Mouse (Mus musculus): ENCODE data around the gene Hikeshi.

Gene Hikeshi

DNA sequence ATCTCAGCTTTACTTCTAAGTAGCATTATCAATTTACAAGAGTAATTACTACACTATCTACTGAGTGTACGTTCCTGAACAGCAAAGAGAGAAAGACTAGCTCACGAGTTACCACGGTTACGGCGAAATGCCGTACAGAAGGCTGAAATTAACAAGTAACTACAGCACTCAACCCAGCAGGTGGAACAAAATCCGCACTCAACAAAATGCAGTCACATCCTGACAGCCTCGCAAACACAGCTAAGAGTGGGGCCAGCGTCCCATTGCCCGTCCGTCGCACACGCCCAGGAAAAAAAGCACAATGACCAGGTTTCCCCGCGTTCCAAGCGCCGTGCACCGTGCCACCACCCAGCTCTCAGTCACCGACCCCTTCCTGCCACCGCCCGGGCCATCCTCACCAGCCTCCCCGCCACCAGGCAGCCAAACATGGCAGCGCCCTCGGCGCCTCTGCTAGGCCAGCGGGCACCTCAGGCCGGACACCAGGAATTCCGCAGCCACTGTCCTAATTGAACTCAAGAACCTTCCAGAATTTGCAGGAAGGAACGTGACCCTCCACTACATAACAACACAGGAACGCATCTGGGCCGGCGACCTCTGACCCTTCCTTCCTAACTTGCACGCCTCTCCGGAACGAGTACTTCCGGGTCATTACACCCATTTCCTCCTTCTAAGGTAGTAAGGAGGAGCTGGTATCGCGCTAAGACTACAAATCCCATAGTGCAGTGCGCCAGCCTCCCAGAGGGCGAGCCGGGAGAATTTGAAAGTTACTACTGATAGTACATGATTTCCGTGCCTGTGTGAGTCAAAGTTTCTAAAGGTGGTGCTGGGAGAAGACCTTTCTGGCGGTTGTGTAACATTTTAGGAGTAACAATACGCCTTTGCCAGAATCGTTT is at the start of gene Hikeshi:
Gene Hikeshi (minus strand): TSS at position 634 of the 893 bp plus-strand sequence.
- peak; percentile 92 for DNase-seq

DNA sequence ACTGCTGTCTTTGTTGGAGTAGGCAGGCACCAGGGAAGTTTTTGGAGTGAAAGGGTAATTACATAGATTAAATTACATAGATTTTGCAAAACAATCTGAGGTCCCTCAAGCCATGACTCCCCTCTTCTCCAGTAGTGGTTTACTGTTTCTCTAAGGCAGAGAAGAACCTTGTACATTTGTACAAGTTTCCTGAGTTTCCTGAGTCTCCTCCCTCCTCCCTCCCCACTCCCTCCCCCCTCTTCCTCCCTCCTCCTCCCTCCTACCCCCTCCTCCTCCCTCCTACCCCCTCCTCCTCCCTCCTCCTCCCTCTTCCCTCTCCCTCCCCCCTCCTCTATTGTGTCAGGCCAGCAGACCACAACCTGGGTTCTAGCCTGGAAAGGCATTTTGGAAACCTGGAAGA is 43.4 kb upstream of the Hikeshi start:
- DNase-seq, result no peak

DNA sequence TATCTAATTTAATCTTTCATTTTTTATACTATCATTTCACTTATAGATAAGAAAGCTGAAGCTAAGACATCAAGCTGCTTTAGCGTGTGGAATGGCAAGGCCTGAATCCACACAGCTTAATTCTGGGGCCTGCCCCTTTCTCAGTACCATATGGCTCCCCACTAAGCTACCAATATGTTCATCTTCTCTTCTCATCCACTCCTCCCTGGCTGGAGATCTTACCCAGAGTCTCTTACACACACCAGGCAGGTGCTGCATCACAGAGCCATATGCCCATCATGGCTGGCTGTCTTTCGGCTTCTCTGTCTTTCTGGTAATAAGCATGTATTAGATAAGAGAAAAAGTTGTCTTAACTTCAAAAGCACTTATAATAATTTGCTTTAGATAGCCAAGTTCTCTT is 42.4 kb upstream of the Hikeshi start:
- no peak for DNase-seq

DNA sequence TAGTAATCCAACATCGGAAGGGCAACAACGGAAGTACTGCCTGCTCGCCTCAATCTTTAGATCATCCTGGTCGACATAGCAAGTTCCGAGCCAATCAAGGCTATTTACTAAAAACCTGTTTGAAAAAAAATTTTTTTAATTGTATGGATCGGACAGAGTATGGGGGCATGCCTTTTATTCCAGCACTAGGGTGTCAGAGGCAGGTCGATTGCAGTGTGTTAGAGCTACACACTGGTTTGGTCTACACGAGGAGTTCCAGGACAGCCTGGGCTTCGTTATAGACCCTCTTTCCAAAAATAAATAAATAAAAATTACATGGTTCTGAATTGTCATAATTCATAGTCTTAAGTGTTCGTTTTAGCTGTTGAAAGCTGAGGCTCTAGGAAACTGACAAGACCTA is 40.6 kb upstream of the Hikeshi start:
- no peak for DNase-seq

DNA sequence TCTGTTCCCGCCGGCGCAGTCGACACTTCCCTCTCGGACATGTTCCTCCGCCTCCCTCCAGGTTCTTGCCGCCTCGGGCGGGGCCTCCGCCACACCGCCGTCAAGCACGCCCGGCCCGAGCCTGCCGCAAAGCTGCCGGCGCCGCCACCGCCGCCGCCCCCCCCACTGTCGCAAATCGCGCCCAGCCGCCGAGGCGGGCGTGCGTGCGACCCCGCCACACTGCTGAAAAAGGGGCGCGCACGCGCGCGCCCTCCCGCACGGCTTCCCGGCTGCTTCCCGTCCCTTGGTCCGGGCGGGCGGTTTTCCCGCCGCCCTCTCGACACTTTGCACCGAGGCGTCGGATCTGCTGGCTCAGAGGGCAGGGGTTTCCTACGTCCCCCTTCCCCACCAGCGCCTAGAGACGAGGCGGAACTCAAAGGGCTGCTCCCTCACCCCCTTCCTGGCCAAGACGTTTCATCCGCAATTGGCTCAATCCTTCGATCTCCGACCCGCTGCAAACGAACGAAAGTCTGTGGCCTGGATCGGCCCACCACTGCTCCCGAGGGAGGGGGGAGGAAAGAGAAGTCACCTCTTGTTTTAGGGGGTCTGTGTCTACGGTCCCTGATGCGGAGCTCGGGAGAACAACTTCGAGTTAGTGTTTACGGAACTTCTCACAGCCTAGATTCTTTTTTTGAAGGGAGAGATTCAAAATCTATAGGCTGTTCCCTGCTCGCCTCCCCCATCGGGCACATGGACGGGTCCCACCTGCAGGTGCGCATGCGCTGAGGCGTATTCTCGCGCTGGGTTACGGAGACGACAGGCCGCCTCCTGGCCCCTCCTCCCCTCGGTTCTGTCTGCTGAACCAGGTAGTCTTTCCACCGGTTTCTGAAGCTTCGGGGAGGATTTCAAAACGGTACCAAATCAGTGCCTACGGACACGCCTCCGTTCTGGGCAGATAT is 39.8 kb upstream of the Hikeshi start, which contains the start of gene Eed:
Gene Eed (minus strand): TSS at position 499 of the 938 bp plus-strand sequence.
- DNase-seq, result peak; percentile 97

DNA sequence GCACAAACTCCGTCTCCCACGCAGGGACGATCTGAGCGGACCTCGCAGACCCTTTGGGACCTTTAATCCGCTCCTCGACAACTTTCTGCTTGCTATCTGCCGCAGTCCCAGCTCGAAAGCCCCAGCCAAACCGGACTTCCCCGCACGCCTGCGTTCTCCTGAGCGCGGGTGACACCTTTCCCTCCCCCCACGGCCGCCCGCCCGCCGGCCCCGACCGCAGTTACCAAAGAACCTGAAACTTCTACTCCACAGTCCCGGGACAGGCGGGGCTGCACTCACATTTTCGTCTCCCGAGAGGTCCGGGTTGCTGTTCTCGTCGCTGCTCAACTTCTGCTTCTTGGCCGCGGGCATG is 39.1 kb upstream of the Hikeshi start:
- no peak for DNase-seq

DNA sequence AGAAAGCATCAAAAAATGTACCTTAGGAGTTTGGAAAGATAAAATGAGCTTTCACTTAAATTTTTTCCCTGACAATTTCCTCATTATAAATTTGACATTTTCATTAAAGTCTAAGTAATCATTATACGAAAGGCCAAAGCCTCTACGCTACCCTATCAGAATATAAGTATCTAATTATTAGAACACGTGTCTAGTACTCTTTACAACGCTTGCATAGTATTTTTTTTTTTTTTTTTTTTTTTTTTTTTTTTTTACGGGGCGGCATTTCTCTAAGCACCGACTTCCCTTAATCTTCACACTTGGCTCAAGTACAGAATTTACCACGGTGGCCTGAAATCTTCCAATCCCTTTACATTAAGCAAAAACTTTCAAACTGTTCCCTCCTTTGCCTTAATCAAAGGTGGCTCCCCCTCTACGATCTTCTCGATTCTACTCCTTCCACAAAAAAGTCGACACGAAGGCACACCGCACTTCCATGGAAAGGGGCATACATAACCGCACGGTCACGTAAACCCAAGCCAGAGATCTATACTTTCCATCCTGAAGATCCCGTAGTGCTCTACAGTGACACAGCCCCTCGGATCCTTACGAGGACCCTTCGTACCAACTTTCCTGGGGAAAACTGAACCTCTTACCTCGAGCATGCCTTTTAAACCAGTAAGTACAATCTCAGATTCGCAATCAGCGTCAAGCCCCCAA is 38.6 kb upstream of the Hikeshi start:
- no peak for DNase-seq

DNA sequence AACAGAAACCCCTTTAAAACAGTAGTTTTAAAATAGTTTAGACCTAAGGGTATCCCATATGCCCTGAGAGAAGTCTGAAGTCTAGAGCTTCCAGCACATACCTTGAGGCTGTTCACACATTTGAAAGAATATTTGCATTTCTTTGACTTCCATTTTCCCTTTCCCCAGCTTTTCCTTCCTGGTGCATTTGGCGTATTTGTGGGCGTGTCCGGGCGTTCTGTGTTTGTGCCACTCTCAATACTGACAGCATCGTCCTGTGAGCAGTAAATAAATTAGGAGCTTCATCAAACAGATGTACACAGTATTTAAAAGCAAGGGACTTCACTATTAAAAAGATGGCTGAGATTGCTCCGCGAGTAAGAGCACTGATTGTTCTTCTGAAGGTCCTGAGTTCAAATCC is 35.8 kb upstream of the Hikeshi start:
- no peak for DNase-seq

DNA sequence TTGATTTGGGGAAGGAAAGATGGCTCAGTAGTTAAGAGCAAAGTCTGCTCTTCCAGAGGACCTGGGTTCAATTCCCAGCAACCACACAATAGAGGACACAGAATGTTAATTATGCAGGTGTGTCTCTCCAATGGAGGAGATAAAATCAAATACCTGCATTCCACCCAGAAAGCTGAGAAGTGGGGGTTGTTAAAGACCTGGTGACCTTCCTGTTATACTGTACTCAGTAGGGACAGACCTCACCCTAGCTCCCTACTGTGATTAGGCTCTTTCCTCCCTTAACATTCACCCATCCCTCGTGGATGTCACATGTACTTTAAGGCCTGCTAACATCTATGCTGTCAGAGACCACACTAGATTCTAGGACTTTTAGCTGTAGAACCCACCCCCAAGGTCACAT is 34.6 kb upstream of the Hikeshi start:
- no peak for DNase-seq

DNA sequence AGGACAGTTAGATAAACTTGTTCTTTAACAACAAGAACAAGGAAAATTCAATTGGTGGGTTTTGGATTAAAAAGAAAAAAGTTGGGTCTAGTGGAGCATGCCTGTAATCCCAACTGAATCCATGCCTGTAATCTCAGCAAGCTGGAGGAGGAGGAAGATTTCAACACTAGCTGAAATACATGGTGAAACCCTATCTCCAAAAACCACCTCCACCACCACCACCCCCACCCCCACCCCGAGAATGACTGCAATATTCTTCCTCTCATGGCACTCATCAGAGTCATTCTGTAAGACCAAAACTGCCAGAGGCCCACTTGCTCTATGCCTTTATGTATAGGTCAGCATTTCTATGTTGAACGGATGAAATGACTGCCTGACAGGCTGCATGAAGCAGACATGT is 26.2 kb upstream of the Hikeshi start:
- DNase-seq, result no peak

DNA sequence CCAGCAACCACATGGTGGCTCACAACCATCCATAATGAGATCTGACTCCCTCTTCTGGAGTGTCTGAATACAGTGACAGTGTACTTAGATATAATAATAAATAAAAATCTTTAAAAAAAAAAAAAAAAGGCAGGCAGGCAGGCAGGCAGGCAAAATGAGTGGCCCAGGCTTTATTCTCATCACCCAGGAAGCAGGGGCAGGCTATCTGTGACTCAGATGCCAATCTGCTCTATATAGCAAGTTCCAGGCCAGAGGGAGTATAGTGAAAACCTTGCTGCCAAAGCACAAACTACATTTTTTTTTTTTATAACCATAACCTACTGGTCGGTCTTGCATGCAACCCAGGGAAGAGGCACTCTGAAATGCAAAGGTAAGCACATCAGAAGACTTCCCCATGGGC is 25.8 kb upstream of the Hikeshi start:
- no peak for DNase-seq

DNA sequence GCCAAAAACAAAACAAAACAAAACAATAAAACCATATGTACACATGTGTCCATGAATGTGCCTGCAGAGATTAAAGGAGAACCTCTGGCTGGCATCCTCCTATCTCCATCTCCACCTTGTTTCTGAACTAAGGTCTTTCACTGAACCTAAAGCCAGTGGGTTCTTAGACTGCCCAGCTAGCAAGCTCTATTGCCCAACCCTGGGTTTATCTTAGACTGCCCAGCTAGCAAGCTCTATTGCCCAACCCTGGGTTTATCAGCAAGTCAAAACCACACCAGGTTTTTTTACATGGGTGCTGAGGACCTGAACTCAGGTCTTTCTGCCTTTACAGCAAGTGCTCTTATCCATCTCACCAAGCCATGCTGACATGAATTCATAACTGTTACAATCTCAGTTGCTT is 22.1 kb upstream of the Hikeshi start:
- peak; percentile 41 for DNase-seq

DNA sequence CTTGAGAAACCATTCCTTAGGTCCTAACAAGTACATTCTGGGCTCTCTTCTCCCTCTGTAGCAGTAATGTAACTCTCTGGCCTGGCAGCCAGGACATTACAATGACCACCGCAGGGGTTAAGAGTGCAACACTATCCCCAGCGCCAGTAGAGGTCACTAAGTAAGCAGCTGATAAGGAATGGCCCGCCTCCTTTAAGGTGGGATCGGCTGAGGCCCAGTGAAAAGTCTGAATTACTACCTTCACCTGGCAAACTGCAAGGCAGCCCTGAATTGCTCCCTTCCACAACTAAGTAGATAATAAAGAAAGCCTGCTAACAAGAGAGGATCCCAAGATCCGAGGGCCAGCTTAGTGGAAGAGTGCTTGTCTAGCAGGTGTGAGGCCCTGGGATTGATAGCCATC is 16.3 kb upstream of the Hikeshi start:
- DNase-seq, result peak; percentile 6

DNA sequence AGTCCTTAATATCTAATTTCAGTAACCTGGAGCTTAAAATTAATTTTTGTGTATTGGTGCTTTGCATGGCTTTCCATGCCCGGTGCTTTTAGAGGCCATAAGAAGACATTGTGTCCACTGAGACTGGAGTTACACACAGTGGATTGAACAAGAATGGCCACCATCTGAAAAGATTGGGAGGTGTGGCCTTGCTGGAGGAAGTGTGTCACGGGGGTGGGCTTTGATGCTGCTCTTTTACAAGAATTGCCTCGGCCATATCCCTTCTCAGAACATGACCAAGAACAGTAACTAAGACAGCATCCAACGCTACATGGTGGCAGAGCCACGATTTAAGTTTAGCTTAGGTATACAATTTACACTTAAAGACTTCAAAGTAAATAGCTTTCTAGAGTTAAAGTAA is 13.3 kb upstream of the Hikeshi start:
- no peak for DNase-seq

DNA sequence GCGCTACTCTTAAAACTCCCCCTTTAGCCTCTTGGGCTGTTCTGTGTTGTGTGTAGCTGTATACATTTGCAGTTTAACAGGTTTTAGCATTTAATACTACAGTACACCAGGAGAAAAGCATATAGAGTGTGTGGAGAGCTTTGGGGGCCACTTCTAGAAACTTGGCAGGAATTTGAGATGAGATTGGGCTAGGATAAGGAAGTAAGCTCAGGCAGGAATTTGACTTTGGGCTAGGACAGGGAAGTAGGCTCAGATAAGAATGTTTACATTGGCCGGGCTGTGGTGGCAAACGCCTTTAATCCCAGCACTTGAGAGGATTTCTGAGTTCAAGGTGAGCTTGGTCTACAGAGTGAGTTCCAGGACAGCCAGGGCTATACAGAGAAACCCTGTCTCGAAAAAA is 8.4 kb upstream of the Hikeshi start:
- no peak for DNase-seq

DNA sequence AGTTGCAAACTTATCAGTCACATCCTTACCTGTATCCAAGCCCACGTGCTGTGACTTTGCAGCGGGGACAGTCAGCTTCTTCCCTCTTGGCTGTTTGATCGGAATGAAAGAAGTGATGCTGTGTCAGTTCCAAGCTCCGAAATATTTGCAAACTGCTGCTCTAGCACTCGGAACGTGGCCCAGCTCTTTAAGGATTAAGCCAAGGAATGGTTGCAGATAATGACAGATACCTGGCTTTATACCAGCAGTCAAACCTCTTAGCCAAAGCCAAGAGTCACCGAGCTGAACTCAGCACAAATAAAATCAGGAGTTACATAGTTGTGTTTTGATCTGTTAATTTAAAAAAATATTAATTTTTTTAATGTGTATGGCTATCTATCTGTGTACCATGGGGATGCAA is 7.0 kb upstream of the Hikeshi start:
- no peak for DNase-seq

DNA sequence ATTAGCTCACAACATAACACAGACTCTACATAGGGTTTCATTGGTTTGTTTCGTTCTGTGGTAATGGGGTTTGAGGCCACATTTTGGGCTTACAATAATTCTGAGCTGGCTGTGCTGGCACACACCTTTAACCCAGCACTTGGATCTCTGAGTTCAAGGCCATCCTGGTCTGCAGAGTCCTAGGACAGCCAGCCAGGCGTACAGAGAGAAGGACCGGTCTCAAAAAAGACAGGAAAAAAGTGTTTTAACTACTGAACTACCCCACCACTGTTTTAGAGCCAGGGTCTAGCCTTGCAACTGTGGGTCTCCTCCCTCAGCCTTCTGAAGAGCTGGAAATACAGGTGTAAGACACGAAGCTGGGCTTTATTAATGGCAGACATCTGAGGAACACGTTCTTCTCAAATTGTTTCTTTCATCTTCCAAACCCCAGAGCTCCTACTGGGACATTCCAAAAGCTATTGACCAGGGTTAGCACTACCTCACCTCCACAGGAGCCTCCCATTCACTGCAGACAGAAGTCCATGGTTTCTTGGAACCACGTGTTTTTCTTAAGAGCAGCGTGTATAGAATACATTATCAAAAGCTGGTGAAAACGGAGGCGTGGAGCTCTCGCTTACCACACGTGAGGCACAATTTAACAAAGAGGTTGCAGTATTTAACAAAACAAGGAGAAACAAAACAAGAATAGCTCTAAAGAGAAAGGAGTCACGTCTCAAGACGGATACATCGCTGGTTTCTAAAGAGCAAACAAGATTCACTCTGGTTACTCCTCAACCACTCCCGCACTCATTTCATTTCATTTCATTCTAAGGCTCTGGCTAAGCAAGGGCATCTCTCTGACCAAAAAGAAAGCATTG is 1.3 kb downstream of the Hikeshi start:
- no peak for DNase-seq

DNA sequence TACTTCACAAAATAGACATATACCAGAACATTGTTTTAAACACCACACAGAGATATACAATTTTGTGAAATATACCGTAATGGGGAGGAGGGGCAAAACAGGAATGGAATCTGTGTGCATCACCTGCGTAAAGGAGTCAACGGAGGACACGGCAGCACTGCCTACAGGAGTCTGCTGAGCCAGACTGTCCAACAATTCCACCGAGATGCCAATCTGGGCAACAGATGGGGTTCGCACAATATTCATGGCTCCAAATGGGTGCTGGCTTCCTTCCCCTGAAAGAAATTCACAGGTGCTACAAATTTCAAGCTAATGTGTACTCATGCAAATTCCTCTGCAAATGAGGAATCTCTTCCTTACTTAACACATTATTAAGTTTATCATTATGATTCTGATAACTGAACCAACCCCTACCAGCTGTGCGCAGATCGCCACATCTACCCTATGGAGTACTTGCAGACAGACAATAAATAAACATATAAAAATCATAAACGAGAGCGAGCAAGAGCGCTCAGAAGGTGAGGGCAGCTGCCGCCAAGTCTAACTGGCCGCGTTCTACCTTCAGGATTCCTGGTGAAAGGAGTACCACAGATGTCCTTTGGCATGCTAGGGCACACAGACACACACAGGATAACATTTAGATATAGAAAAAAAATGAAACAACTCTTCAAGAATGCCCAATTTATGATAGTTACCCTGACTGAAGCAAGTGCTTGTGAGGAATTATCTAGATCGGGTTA is 17.4 kb downstream of the Hikeshi start:
- DNase-seq, result no peak

DNA sequence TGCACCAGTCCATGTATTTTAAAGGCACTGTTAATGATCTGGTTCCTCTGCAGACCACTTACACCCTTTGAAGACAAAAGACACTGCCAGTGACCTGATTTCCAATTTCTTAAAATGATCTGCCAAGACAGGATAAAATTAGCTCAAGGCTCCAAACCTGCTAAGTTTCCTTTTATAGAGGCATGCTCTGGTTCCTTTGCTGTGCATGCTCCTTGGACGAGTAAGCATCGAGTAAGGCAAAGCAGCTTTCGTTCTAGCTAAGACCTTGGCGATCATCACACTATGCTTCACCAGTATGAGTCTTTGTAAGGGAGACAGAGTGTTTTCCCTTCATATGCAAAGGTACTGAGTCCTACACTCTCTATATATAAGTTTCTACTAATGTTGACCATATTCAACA is 23.2 kb downstream of the Hikeshi start:
- no peak for DNase-seq

DNA sequence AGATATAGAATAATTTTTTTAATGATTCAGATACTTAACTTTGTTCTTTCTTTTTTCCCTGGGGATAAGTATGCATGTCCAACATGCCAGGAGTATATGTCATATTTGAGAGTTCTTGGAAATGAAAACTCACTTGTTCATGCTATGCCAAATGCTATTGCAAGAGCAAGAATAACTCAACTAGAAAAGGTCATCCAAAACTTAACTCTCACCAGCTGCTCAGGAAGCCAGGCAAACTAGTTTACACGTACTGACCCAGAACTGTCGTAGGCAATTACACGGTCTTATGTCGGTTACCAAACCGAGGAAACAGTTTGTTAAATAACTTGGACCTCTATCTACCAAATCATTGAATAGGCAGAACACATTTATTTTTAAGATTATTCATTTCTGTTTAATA is 24.3 kb downstream of the Hikeshi start:
- no peak for DNase-seq

DNA sequence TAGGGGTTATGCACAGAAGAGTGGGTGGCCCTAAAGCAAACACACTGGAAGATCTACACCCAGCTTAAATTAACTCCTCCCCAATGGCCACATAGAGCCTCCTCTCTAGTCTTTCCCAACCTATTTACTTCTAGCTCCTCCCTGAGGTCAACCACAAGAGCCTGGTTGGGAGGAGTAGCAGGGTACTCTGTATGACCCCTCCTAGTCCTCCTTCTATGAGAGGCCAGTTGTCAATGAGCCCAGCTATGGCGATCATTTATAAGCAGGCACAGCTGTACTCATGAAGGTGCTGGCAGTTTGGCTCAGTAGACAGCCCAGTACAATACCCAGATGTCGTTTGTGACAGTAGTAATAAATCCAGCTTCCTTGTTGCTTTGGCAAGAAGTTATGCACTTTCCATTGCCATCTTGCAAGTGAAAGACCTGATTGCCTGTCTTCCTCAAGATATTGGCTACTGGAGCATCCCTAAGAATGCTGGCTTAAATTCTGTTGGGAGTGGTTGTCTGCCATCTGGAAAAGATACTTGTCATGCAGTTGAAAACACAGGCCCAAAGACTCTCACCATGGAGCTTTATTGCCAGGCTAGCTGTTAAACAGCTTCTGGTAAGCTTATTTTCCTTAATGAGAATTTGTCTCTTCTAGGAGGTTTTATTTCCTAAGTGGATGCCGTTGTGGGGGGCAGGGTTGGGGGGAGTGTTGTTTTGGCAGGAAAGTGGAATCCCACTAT is 27.4 kb downstream of the Hikeshi start:
- DNase-seq, result no peak
